Mouse (Mus musculus): ENCODE data around the gene Itga6. TPM values are rescaled to one million over a fixed set of nuclear protein-coding genes. Genes with fewer than 3 reads are reported as not detected.
"Not testable (repeated sequence)": the region's sequence is repeated elsewhere in the genome, so short reads cannot be mapped to it uniquely, and the experiment has no call there.

Itga6 gene
- polyA plus RNA-seq, 1 experiment from 2014 or later, result 47.1 TPM

GRCm38 (mm10) chr2:71897420-71897819 lies 152.0 kb downstream of the Itga6 start:
- H3K9ac ChIP-seq, result no peak overlapping the region
- H3K4me3 ChIP-seq (replicated peaks), result no peak overlapping the region
- WGBS, result 53% methylated on average over 12 of the region's 12 CpGs
- no peak for ATAC-seq (ENCODE audit: low FRiP score)
- peaks cover 16% of the 10 kb centered on the region for H3K36me3 ChIP-seq (replicated peaks)
- H3K9me3 ChIP-seq, result no peaks in the 10 kb centered on the region
- H3K4me1 ChIP-seq, result peaks cover 8% of the 10 kb centered on the region; the same call in 1 of the 2 replicates
- H3K27me3 ChIP-seq, result no peaks in the 10 kb centered on the region
- H3K27ac ChIP-seq, result no peak overlapping the region
- H3K4me2 ChIP-seq, result no peak overlapping the region

GRCm38 (mm10) chr2:71898335-71898856 lies 153.0 kb downstream of the Itga6 start:
- Histone ChIP-seq H3K36me3 (replicated peaks) (peaks cover 9% of the 10 kb centered on the region), H3K4me3 (replicated peaks) (no peak overlapping the region), H3K4me2 (no peak overlapping the region), H3K27ac (no peak overlapping the region), H3K4me1 (peaks cover 8% of the 10 kb centered on the region; the same call in 1 of the 2 replicates), H3K9ac (no peak overlapping the region), H3K9me3 (no peaks in the 10 kb centered on the region), H3K27me3 (no peaks in the 10 kb centered on the region)
- 57% methylated on average over 8 of the region's 8 CpGs for WGBS
- no peak for ATAC-seq (ENCODE audit: low FRiP score)

GRCm38 (mm10) chr2:71899886-71900285 lies 154.5 kb downstream of the Itga6 start:
- Histone ChIP-seq H3K4me2 (no peak overlapping the region), H3K27me3 (no peaks in the 10 kb centered on the region), H3K27ac (no peak overlapping the region), H3K9ac (no peak overlapping the region), H3K36me3 (replicated peaks) (peaks cover 9% of the 10 kb centered on the region), H3K4me1 (peaks cover 8% of the 10 kb centered on the region; the same call in 1 of the 2 replicates), H3K4me3 (replicated peaks) (no peak overlapping the region), H3K9me3 (no peaks in the 10 kb centered on the region)
- WGBS, result 78% methylated on average over 15 of the region's 15 CpGs
- no peak for ATAC-seq (ENCODE audit: low FRiP score)

- Histone ChIP-seq H3K4me1 (no peaks in the 10 kb centered on the region), H3K27me3 (no peaks in the 10 kb centered on the region)
Observed at GRCm38 (mm10) chr2:71905154-71905553, 159.7 kb downstream of the Itga6 start.

GRCm38 (mm10) chr2:71906356-71906755 lies 160.9 kb downstream of the Itga6 start:
- H3K4me3 ChIP-seq (replicated peaks); H3K9me3 ChIP-seq; H3K27ac ChIP-seq; ATAC-seq (ENCODE audit: low FRiP score); H3K27me3 ChIP-seq; H3K9ac ChIP-seq; H3K36me3 ChIP-seq (replicated peaks); H3K4me1 ChIP-seq; H3K4me2 ChIP-seq: not testable (repeated sequence)
- WGBS, result 93% methylated on average over 8 of the region's 8 CpGs

More at GRCm38 (mm10) chr2:71905154-71905553, 159.7 kb downstream of the Itga6 start:
- 93% methylated on average over 7 of the region's 7 CpGs for WGBS
- ATAC-seq (ENCODE audit: low FRiP score), result no peak
- no peak overlapping the region for H3K4me3 ChIP-seq (replicated peaks)
- no peak overlapping the region for H3K4me2 ChIP-seq
- peaks cover 7% of the 10 kb centered on the region for H3K36me3 ChIP-seq (replicated peaks)
- H3K9me3 ChIP-seq, result no peaks in the 10 kb centered on the region
- no peak overlapping the region for H3K9ac ChIP-seq
- no peak overlapping the region for H3K27ac ChIP-seq

Other genes starting within 250 kb of the Itga6 start
- 207 and 300 TPM in 2 replicates for gene Dlx1, start 217.5 kb upstream of the Itga6 start, polyA plus RNA-seq (2016; fragmentation: Nextera tagmentation; extraction: Ambion mirVana)
- gene Dlx2, start 198.9 kb upstream of the Itga6 start, polyA plus RNA-seq (2016; fragmentation: Nextera tagmentation; extraction: Ambion mirVana), result 85.9 and 133 TPM in 2 replicates
- 26.9 and 30.5 TPM in 2 replicates for gene Pdk1, start 127.6 kb downstream of the Itga6 start, polyA plus RNA-seq (2016; fragmentation: Nextera tagmentation; extraction: Ambion mirVana)
- gene Rapgef4, start 235.6 kb downstream of the Itga6 start, polyA plus RNA-seq (2016; fragmentation: Nextera tagmentation; extraction: Ambion mirVana), result 3.1 and 3.8 TPM in 2 replicates